Mouse (Mus musculus): ENCODE data around the gene Olfr545. TPM values are rescaled to one million over a fixed set of nuclear protein-coding genes. Genes with fewer than 3 reads are reported as not detected.
A peak's percentile ranks its signal among the peaks of the same experiment; 100 is the strongest.

Olfr545 gene
- 0.18 TPM in 1 of 2 replicates, not detected in the other for polyA plus RNA-seq (2015; fragmentation: Nextera tagmentation; extraction: Ambion mirVana)

- 67% methylated on average over 3 of the region's 3 CpGs for WGBS
- Histone ChIP-seq H3K27me3 (no peaks in the 10 kb centered on the region), H3K27ac (no peak within 1 kb of the TSS), H3K4me2 (no peak within 1 kb of the TSS), H3K9me3 (no peaks in the 10 kb centered on the region), H3K4me1 (no peaks in the 10 kb centered on the region), H3K4me3 (no peak within 1 kb of the TSS), H3K9ac (no peak within 1 kb of the TSS), H3K36me3 (no peaks in the 10 kb centered on the region)
- no peak for ATAC-seq (ENCODE audit: insufficient number of reproducible peaks, insufficient read depth, low FRiP score, low TSS enrichment, low read depth)
Measured at GRCm38 (mm10) chr7:102499473-102499872, at the start of gene Olfr545. TSS of gene Olfr545 (minus strand) at chr7:102499573.

DNA sequence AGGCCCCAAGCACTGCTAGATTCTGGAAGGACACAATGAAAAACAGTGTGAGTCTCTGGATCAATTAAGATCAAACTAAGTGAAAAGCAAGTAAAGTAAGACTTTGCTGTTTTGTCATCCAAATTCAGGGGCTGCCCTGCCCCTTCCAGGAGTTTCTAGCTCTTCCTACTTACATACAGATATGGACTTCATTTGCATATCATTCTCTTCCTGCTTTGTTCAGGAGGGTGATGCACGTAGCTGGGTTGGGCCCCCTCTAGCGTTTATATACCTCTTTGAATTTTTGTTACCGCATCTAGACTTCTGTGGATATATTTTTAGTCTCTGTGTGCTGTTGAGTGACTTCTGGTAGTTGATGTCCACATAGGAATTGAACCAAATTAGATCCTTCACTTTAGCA, 41.9 kb upstream of the Olfr545 start:
- Histone ChIP-seq H3K4me1 (no peaks in the 10 kb centered on the region), H3K9ac (no peak overlapping the region), H3K4me3 (no peak overlapping the region), H3K36me3 (no peaks in the 10 kb centered on the region), H3K27ac (no peak overlapping the region), H3K4me2 (no peak overlapping the region), H3K9me3 (no peaks in the 10 kb centered on the region), H3K27me3 (no peaks in the 10 kb centered on the region)
- WGBS = 62% methylated on average over 3 of the region's 3 CpGs
- no peak for ATAC-seq (ENCODE audit: insufficient number of reproducible peaks, insufficient read depth, low FRiP score, low TSS enrichment, low read depth)

DNA sequence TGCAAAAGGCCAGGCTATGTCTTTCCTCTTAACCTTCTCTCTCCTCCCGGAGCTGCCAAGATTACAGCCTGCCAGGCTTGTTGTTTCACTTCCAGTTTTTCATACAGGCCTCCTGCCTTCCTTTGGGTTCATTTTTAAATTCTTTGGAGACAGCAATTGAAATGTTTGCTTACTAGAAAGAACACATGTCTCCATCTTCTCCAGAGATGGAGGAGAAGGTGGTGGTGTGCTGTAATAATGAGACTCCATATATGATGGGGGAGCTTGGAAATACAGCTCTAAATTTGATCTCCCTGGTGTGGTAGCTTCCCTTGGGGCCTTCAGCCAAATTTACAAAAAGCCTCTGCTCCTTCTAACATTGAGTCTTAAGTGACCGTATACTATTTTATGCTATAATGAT, 41.2 kb upstream of the Olfr545 start, which contains the start of gene Olfr548-ps1:
TSS of gene Olfr548-ps1 (plus strand) at position 301 of the 400 bp plus-strand sequence.
- 86% methylated on average over 2 of the region's 2 CpGs for WGBS

DNA sequence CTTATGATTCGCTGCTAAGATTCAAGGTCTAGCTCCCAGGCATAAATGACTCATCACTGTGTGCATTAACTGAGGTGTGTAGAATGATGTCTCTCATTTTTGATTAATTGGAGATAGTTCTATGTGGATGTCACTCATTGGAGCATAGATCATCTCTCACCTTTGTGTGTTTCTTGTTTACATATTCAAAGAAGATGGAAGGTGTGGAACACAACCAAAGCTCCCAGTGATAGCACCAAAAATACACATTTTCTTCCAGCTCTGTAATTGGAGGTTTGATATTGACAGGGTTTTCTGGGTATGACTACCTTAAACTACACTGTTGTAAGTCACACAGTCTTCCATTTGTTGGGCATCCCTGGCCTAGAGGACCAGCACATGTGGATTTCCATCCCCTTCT, 35.1 kb upstream of the Olfr545 start, which contains the start of gene Olfr547:
TSS of gene Olfr547 (plus strand) at position 301 of the 400 bp plus-strand sequence.
- no peak for ATAC-seq (ENCODE audit: insufficient number of reproducible peaks, insufficient read depth, low FRiP score, low TSS enrichment, low read depth)
- Histone ChIP-seq H3K36me3 (no peaks in the 10 kb centered on the region), H3K4me1 (no peaks in the 10 kb centered on the region), H3K27ac (no peak within 1 kb of the TSS), H3K9me3 (no peaks in the 10 kb centered on the region), H3K4me3 (no peak within 1 kb of the TSS), H3K27me3 (no peaks in the 10 kb centered on the region), H3K4me2 (no peak within 1 kb of the TSS), H3K9ac (no peak within 1 kb of the TSS)
- WGBS = 75% methylated on average over 1 of the region's 1 CpGs

More for the DNA sequence above, 41.2 kb upstream of the Olfr545 start, which contains the start of gene Olfr548-ps1:
- H3K36me3 ChIP-seq = no peaks in the 10 kb centered on the region
- no peaks in the 10 kb centered on the region for H3K9me3 ChIP-seq
- H3K4me3 ChIP-seq = no peak within 1 kb of the TSS
- no peaks in the 10 kb centered on the region for H3K27me3 ChIP-seq
- no peak within 1 kb of the TSS for H3K4me2 ChIP-seq
- H3K4me1 ChIP-seq = no peaks in the 10 kb centered on the region
- no peak within 1 kb of the TSS for H3K9ac ChIP-seq
- no peak for ATAC-seq (ENCODE audit: insufficient number of reproducible peaks, insufficient read depth, low FRiP score, low TSS enrichment, low read depth)
- H3K27ac ChIP-seq = no peak within 1 kb of the TSS

GRCm38 (mm10) chr7:102529052-102529451, 29.7 kb upstream of the Olfr545 start:
- H3K36me3 ChIP-seq = no peaks in the 10 kb centered on the region
- H3K9ac ChIP-seq = no peak overlapping the region
- no peak overlapping the region for H3K4me2 ChIP-seq
- WGBS = 68% methylated on average over 1 of the region's 1 CpGs
- H3K4me1 ChIP-seq = no peaks in the 10 kb centered on the region
- H3K27me3 ChIP-seq = no peaks in the 10 kb centered on the region
- ATAC-seq (ENCODE audit: insufficient number of reproducible peaks, insufficient read depth, low FRiP score, low TSS enrichment, low read depth) = no peak
- H3K4me3 ChIP-seq = no peak overlapping the region
- no peak overlapping the region for H3K27ac ChIP-seq
- no peaks in the 10 kb centered on the region for H3K9me3 ChIP-seq

DNA sequence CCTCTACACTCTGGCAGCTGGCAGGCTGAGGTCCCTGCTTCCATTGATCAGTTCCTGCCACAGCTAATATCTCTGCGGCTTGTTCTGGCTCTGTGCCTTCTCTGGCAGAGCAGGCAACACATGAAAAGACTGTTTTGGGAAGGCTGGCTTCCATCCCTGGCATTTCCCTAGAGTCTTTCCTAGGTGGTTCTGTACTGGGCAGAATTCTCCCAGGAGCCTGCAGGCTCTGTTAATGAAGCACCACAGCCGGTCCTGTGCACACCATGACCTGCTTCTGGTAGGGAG, 17.6 kb upstream of the Olfr545 start:
- ATAC-seq (ENCODE audit: insufficient number of reproducible peaks, insufficient read depth, low FRiP score, low TSS enrichment, low read depth) = no peak
- Histone ChIP-seq H3K9ac (no peak overlapping the region), H3K9me3 (no peaks in the 10 kb centered on the region), H3K4me2 (no peak overlapping the region), H3K27ac (no peak overlapping the region), H3K36me3 (no peaks in the 10 kb centered on the region), H3K27me3 (peaks cover 30% of the 10 kb centered on the region), H3K4me3 (no peak overlapping the region), H3K4me1 (peaks cover 10% of the 10 kb centered on the region)
- WGBS = 77% methylated on average over 2 of the region's 2 CpGs

DNA sequence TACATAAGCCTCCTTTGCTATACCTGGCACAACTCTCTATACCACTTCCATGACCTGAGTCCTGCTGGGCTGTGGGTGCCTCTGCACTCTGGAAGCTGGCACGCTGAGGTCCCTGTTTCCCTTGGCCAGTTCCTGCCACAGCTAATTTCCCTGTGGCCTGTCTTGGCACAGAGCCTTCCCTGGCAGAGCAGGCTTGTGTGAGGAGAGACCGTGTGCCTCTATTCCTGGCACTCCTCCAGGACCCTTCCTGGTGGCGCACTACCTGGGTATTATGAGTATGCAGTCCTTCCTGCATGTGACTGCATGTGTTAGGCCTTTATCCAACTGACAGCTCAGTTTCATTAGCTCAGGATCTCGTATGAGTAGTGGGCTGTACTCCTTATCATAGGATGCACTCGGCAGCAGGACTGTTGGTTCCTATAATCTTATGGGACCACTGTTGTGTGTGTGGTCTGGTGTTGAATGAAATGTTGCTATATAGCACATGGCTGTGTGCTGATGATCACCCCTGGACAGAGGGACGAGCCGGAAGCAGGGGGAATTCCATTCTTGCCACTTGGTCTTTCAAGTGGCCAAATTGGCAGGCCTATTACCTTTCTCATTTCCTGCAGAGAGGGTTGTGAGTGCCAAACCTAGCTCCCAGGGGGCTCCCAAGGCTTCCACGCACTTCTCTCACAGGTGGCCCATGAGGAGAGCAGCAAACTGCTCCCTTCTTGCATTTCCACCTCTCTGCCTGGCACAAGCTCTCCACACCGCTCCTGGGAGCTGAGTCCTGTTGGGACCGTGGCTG, 17.1 kb upstream of the Olfr545 start:
- WGBS = 56% methylated on average over 10 of the region's 10 CpGs
- no peak overlapping the region for H3K27ac ChIP-seq
- ATAC-seq (ENCODE audit: insufficient number of reproducible peaks, insufficient read depth, low FRiP score, low TSS enrichment, low read depth) = no peak

DNA sequence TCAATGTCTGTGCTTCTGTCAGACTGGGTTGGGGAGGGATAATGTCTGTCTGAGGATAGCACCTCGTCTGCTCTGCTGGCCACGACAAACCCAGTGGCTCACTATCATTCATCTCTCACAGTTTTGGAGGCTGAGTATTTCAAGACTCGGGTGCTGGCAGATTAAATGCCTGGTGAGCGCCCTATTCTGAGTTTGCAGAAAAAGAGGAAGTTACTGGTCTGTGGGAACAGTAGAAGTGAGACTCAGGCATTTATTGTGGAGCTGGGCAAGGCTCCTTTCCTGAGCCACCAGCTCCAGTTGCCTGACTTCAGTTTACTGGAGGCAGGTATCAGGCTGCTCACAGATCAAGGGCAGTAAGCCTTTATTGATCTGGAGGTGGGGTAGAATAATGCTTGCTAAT, 14.8 kb upstream of the Olfr545 start:
- Histone ChIP-seq H3K9me3 (no peaks in the 10 kb centered on the region), H3K4me2 (no peak overlapping the region), H3K27ac (no peak overlapping the region), H3K9ac (no peak overlapping the region), H3K4me1 (peaks cover 10% of the 10 kb centered on the region), H3K4me3 (no peak overlapping the region), H3K36me3 (no peaks in the 10 kb centered on the region), H3K27me3 (peaks cover 32% of the 10 kb centered on the region)
- ATAC-seq (ENCODE audit: insufficient number of reproducible peaks, insufficient read depth, low FRiP score, low TSS enrichment, low read depth) = no peak
- WGBS = 71% methylated on average over 4 of the region's 4 CpGs

More for the DNA sequence above, 17.1 kb upstream of the Olfr545 start:
- Histone ChIP-seq H3K9me3 (no peaks in the 10 kb centered on the region), H3K36me3 (no peaks in the 10 kb centered on the region), H3K27me3 (peaks cover 32% of the 10 kb centered on the region), H3K4me1 (peaks cover 10% of the 10 kb centered on the region), H3K4me3 (no peak overlapping the region), H3K4me2 (no peak overlapping the region), H3K9ac (no peak overlapping the region)

DNA sequence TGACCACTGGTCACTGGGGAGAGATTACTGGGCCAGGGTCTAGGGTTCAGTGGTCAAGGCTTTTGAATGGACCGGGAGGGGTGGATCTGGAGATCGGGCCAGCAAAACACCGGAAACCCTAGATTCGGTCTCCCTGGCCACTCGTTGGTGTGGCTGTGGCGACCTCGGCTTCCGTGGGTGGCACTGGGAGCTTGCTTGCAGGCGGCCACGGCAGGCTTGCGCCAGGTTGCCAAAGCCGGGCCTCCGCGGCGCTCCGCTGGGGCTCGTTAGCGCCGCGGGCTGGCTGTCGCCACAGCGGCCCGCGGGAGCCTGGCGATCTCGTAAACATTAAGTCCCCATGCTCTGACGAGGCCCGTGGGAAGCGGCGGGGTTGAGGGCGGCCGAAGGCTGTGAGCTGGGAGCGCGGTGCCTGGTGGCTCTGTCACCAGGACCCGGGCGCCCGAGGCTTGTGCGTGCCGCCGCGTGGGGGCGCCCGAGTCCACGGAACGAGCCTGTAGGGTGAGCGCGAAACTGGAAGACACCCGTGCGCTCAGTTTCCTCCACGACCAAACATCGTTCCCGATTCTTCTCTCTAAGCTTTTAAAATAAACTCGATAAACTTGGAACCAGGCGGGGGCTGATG, 13.6 kb upstream of the Olfr545 start:
- peaks cover 32% of the 10 kb centered on the region for H3K27me3 ChIP-seq
- ATAC-seq (ENCODE audit: insufficient number of reproducible peaks, insufficient read depth, low FRiP score, low TSS enrichment, low read depth) = peak; percentile 76
- H3K9ac ChIP-seq = peak overlapping the region; percentile 74
- peak overlapping the region; percentile 88 for H3K4me2 ChIP-seq
- no peaks in the 10 kb centered on the region for H3K9me3 ChIP-seq
- H3K4me3 ChIP-seq = peak overlapping the region; percentile 48
- H3K4me1 ChIP-seq = peaks cover 10% of the 10 kb centered on the region
- no peak overlapping the region for H3K27ac ChIP-seq
- WGBS = under 1% methylated on average over 54 of the region's 54 CpGs
- no peaks in the 10 kb centered on the region for H3K36me3 ChIP-seq

DNA sequence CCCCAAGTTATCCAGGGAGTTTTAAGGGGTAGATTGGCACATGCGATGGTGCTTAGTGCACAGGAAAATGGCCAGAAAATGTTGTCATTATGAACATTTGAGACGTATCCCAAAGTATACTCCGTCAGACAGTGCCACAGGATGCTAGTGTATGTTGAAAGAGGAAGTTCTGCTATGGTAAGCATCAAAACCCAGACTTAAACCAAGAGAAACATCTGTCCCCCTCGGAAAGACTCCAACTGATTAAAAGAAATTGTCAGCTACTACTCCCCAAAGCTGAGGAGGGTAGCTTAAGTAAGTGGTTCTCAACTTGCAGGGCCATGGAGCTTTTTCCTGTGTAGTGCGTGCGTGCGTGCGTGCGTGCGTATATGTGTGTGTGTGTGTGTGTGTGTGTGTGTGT, 12.6 kb upstream of the Olfr545 start:
- no peak overlapping the region for H3K27ac ChIP-seq
- H3K4me3 ChIP-seq = no peak overlapping the region
- no peak for ATAC-seq (ENCODE audit: insufficient number of reproducible peaks, insufficient read depth, low FRiP score, low TSS enrichment, low read depth)
- peaks cover 9% of the 10 kb centered on the region for H3K4me1 ChIP-seq
- no peaks in the 10 kb centered on the region for H3K9me3 ChIP-seq
- H3K27me3 ChIP-seq = peaks cover 32% of the 10 kb centered on the region
- H3K4me2 ChIP-seq = no peak overlapping the region
- no peaks in the 10 kb centered on the region for H3K36me3 ChIP-seq
- no peak overlapping the region for H3K9ac ChIP-seq
- 88% methylated on average over 10 of the region's 10 CpGs for WGBS

DNA sequence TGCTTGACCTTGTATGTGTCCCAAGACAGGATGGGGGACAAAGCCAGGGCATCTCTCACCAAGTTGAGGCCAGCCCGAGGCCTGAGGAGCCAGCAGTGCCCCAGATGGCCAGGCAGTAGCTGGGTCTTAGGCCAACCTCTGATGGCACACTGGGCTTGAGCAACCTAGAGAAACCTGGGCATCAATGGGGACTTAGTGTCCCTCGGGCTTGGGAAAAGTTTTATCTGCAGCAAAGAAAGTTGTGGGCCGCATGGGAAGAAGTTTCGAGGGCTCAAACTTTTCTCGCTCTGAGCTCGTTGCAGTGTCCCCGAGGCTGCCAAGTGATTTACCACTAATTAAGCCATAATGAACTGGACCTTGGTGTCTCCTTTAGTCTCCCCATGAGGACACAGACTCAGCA, 10.4 kb upstream of the Olfr545 start:
- WGBS = 74% methylated on average over 7 of the region's 7 CpGs
- no peak overlapping the region for H3K9ac ChIP-seq
- ATAC-seq (ENCODE audit: insufficient number of reproducible peaks, insufficient read depth, low FRiP score, low TSS enrichment, low read depth) = no peak

GRCm38 (mm10) chr7:102508666-102509065, 9.3 kb upstream of the Olfr545 start:
- Histone ChIP-seq H3K9ac (no peak overlapping the region), H3K36me3 (no peaks in the 10 kb centered on the region), H3K4me1 (no peaks in the 10 kb centered on the region), H3K27me3 (peaks cover 13% of the 10 kb centered on the region), H3K9me3 (no peaks in the 10 kb centered on the region), H3K27ac (no peak overlapping the region), H3K4me2 (no peak overlapping the region), H3K4me3 (no peak overlapping the region)
- no peak for ATAC-seq (ENCODE audit: insufficient number of reproducible peaks, insufficient read depth, low FRiP score, low TSS enrichment, low read depth)
- 84% methylated on average over 6 of the region's 6 CpGs for WGBS

More for the DNA sequence above, 10.4 kb upstream of the Olfr545 start:
- Histone ChIP-seq H3K4me1 (no peaks in the 10 kb centered on the region), H3K4me3 (no peak overlapping the region), H3K36me3 (no peaks in the 10 kb centered on the region), H3K27me3 (peaks cover 24% of the 10 kb centered on the region), H3K4me2 (no peak overlapping the region), H3K9me3 (no peaks in the 10 kb centered on the region), H3K27ac (no peak overlapping the region)
